Mouse (Mus musculus): ENCODE data around the gene Copg1. TPM values are rescaled to one million over a fixed set of nuclear protein-coding genes. Genes with fewer than 3 reads are reported as not detected.

Copg1 gene
- polyA plus RNA-seq (2012; rRNA removed) = 68.1 and 77.5 TPM in 2 replicates

DNA sequence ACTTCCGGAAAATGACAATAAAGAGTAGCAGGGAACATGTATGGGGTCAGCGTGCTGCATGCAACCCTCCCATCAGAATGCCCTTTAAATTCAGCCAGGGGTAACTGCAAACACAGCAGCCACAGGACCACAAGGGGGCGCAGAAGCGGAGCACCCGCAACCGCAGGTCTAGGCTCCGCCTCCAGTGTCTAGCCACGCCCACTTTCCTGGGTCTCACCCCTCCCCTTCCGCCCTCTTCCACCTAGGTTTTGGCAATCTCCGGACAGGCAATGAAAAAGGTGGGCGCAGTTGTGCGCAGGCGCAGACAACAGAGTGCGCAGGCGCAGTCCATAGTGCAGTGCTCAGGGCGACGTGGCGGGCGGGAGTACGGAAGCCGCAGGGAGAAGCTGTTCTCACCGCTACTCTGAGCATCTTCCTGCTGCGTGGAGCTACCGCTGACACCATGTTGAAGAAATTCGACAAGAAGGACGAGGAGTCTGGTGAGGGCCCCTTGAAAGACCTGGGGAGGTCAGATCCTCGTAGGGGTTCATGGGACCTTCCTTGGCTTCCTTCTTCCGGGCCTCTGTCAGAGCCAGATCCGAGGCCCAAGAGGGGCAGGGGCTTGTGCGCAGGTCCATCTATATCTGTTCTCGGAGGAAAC lies at the start of gene Copg1:
Gene Copg1 (plus strand): TSS at position 221 of the 640 bp plus-strand sequence.
- under 1% methylated on average over 31 of the region's 31 CpGs for WGBS
- peak; percentile 97 for DNase-seq (ENCODE audit: low read depth, low spot score)

DNA sequence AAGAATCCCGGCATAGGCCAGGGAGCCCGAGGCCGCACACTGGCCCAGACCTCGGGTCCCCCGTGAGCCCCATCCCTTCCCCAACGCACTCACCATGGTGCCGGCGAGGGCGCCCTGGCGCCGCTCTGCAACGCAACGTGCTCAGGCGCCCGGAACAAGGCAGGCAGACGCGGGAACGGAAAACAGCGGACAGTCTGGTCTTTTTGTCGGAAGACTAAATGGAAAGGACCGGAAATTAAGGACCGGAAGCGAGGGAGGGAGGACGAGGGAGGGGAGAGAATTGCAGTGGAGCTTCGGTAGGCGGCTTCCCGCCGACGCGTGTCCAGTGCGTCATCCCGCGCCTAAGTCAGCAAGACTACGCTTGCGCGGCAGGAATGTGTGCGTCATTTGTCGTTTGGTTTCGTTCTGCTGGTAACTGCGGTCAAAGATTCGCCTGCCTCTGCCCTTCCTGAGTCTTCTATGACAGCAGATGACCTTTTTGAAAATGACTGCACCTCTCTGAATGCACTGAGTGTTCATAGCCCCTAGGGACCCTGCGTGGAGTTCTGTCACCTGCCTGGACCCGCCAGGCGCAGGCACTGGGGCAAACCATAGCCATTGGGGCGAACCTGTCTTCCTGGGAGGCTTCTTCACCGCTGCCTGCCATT lies 48.9 kb upstream of the Copg1 start, which contains the start of gene Isy1:
Gene Isy1 (minus strand): TSS at position 248 of the 647 bp plus-strand sequence.
- DNase-seq (ENCODE audit: low read depth, low spot score) = peak; percentile 95
- under 1% methylated on average over 46 of the region's 46 CpGs for WGBS

DNA sequence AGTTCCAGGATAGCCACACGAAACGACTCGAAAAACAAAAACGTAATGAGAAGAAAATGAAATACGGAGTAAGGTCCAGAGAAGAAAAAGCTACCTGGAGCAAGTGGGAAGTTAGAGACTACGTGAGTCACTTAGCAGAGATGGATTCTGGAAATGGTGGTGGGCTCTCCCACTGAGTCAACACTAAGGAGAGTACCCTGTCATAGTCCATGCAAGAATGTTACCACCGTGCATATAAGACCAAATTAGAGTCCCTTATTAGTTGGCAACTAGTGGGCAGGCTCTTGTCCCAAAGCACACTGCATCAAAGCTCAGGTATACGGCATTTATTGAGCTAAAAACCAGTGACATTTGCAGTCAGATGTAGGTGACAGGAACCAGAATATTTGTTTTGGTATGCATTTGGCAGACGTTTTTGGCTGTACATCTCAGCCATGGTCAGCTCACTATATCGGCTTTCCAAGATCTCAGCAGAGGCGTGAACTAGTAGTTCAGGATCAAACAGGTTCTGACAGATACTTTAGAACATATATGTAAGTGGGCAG lies 47.7 kb upstream of the Copg1 start:
- DNase-seq (ENCODE audit: low read depth, low spot score) = no peak
- WGBS = 42% methylated on average over 11 of the region's 11 CpGs

DNA sequence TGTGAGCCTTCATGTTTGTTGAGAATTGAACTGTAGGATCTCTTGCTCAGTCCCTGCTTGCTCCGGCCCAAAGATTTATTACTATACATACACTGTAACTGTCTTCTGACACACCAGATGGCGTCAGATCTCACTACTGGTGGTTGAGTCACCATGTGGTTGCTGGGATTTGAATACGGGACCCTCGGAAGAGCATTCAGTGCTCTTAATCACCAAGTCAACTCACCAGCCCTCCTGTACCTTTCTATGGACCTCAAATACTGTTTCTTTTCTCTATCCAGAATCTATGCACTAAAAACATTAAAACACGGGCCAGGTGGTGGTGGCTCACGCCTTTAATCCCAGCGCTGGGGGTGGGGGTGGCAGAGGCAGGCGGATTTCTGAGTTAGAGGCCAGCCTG lies 46.0 kb upstream of the Copg1 start:
- 68% methylated on average over 8 of the region's 8 CpGs for WGBS

DNA sequence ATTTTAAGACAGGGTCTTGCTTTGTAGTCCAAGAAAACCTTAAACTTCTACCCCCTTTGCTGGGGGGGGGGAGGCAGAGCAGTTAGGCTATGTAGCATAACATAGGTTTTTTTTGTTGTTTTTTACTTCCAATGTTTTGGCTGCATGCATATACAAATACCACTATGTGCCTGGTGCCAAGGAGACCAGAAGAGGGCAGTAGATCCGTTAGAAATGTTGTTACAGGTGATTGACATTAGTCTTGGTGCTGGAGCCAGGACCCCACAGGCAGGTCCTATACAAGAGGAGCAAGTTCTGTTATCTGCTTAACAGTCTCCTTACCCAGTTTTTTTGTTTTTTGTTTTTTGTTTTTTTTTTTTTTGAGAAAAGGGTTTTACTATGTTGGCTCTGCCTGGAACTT lies 45.4 kb upstream of the Copg1 start:
- 8% methylated on average over 1 of the region's 1 CpGs for WGBS
- no peak for DNase-seq (ENCODE audit: low read depth, low spot score)

More for the DNA sequence above, 46.0 kb upstream of the Copg1 start:
- no peak for DNase-seq (ENCODE audit: low read depth, low spot score)

DNA sequence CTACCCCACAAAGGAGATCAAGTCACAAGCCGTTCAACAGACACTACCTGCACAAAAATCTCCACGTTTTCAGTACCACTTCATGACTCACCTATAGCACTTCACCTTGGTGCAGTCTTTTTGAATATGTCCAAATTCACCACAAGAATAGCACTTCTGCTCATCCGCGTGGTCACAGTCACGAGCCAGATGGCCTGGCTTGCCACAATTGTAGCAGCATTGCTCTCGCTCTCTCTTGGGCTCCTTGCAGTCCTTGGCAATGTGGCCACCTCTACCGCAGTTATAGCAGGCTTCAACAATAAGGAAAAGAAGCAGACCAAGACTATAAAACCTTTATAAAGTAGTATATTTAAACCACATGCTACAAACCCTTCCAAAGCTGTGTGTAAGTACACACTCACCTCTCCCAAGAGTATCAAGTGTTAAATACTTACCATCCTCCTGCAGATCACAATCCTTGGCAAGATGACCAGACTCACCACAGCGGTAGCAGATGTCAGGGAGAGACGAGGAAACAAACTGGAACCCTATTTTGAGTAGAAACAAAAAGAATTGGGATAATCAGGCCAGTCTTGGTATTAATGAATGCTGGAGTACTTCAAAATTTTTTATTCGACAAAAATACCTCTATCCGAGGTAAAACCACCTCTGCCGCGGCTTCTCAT lies 42.5 kb upstream of the Copg1 start:
- WGBS = 82% methylated on average over 13 of the region's 13 CpGs
- no peak for DNase-seq (ENCODE audit: low read depth, low spot score)

DNA sequence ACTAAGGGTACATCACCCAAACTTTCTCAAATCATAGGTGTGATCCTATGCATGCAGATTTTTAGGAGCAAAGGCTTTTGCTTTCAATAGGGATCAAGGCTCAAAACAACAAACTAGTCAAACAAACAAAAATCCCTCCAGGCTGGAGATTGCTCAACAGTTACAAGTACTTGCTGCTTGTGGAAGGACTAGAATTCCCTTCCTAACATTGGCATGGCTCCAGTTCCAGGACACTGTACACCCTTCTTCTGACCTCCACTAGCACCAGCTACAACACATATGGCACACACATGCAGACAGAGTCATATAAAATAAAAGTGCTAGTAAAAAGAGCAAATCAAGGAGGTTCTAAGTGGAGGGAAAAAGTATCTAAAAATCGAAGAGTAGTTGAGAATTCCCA lies 40.8 kb upstream of the Copg1 start:
- no peak for DNase-seq (ENCODE audit: low read depth, low spot score)
- WGBS = 32% methylated on average over 1 of the region's 1 CpGs

DNA sequence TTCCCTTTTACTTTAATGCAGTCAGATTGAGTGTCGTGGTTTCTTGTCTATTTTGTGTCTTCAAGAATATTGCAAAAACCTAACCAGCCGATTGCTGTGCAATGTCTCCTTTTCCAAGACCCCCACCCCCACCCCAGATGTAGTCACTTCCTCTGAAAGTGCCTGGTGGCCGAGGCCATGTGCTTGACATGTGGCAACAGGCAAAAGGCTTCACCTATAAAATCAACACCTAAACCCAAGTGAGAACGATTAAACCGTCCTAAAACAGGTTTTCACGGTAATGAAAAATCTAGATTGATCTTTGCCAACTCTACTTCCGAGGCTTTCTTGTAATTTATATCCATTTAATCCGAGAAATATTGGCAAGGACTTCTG lies 37.8 kb upstream of the Copg1 start:
- DNase-seq (ENCODE audit: low read depth, low spot score) = no peak
- WGBS = under 1% methylated on average over 8 of the region's 8 CpGs

DNA sequence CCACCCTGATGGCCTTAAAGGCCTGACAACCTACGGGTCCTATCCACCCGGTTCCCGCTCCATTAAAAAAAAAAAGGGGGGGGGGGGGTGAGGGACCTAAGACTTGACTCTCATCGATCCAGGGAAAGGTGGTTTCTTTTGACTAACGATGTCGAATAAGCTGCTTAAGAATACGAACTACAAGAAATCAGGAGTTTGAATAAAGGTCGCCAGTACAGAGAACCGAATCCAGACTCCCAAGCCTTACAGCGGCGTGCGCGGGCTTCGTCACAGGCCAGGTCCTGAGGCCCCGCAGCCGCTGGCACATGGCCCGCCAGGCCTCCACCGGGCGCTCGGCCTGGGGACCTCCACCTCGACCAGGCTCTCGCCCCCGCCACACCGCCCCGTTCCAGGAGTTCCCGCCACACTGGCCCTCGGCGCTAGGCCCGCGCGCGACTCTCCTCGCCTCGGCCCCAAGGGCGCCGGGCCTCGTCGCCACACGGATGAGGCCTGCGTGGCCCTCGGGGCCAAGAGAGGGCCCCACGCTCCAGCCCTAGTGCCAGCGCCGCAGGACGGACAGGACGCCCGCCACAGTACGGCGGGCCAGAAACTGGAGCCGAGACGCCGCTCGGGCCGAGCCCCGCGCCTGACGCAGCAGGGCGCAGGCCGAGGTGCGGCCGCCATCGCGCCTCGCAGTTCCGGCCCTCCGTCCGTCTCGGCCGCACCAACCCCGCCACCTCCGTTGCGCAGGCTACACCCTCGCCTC lies 37.3 kb upstream of the Copg1 start:
- WGBS = under 1% methylated on average over 73 of the region's 73 CpGs
- no peak for DNase-seq (ENCODE audit: low read depth, low spot score)

DNA sequence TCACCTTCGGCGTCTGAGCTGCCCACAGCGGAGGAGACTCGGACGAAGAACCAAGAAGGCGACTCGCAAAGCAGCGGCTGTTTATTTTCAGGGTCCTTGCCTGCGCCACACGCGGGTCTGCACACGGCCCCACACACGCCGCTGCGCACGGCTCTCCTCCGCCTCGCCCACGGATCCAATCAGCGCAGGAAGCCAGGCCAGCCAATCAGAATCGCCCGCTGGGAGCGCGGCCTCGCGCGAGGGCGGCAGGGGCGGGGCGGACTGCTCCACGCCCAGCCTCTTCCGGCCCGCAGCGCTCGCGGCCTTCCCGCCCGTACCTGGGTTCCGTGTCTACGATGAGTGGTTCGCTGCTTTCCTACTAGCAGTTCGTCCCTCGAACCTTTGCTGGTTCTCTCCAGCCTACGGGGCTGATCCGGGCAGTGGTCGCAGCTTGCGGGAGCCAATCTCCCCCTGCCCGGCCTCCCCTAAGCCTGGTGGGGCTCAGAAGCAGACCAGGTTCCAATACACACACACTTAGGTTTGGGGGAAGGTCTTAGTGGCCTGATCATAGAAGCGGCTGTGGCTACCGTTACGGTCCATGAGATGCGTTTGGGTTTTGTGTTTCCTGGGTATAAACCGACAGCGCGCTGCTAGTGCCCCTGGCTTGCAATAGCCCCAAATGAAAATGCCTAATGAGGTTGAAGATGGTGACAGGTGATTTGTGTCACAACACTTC lies 36.6 kb upstream of the Copg1 start, which contains the start of gene Cnbp:
Gene Cnbp (minus strand): TSS at position 207 of the 715 bp plus-strand sequence.
- peak; percentile 85 for DNase-seq (ENCODE audit: low read depth, low spot score)
- 1% methylated on average over 55 of the region's 55 CpGs for WGBS

DNA sequence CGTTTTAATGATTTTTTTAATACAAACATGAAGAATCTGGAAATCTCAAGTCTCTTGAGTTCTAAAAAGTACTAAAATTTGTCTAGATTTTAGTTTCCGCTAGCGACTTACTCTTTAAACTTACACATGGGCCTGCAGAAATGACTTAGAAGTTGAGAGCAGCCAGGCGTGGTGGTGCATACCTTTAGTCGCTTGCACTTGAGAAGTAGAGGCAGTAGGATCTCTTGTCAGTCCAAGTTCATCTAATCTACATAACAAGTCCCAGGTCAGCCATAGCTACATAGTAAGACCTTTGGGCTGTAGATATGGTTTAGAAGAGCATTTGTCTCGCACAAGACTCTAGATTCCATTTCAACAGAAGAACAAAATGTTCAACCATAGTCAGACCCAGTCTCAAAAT lies 35.7 kb upstream of the Copg1 start:
- 93% methylated on average over 6 of the region's 6 CpGs for WGBS
- no peak for DNase-seq (ENCODE audit: low read depth, low spot score)

DNA sequence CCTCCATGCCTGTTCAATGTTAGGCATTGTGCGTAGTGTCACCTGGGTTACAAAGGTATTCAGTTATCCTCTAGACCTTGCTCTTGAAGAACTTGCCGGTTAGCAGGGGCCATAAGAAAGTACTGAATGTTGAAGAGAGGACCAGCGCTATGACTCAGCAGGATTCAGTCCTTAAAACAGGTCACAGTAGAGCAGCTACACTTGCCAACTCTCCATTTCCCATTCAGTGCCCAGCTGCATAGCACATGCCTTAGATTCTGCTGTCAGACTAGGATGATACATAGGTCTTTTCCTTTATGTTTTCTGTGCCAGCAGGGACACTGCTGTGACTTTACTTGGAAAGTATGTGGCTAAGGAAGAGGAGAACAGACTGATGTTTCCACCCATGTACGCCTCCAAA lies 34.2 kb upstream of the Copg1 start:
- no peak for DNase-seq (ENCODE audit: low read depth, low spot score)
- WGBS = 83% methylated on average over 4 of the region's 4 CpGs

DNA sequence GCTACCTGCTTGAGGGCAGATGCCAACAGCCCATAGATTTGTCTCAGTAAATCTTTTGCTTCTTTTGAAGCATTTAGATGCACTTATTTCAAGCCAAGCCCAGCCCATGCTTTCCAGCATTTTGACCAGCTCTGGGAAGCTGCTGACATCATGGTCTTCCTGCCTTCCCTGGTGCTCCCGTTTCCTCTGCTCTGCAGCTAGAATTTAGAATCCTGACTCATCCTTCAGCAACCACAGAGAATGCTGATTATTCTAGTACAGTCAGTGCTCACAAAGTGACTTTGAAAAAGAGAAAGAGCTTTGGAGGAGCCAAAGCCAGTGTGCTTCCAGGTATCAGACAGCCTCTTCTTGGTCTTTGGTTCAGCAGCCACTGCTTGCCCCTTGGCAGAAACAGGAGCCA lies 30.5 kb upstream of the Copg1 start:
- WGBS = 32% methylated on average over 1 of the region's 1 CpGs

DNA sequence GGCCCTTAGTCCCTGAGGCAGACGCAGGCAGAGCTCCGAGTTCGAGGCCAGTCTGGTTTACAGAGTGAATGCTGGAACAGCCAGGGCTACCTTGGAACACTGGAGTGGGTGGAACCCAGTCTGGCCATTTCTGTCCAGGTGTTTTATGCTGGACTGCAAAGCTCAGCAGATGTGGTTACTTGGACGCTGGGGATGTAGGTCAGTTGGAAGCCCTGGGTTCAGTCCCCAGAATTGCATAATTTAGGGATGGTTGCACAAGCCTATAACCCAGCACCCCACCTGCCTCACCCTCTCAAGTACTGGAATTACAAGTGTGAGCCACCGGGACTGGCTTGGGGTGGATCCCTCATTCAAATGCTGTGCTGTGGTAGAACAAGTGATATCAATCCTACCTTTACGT lies 21.4 kb upstream of the Copg1 start:
- no peak for DNase-seq (ENCODE audit: low read depth, low spot score)
- 79% methylated on average over 6 of the region's 6 CpGs for WGBS

More for the DNA sequence above, 30.5 kb upstream of the Copg1 start:
- DNase-seq (ENCODE audit: low read depth, low spot score) = no peak

DNA sequence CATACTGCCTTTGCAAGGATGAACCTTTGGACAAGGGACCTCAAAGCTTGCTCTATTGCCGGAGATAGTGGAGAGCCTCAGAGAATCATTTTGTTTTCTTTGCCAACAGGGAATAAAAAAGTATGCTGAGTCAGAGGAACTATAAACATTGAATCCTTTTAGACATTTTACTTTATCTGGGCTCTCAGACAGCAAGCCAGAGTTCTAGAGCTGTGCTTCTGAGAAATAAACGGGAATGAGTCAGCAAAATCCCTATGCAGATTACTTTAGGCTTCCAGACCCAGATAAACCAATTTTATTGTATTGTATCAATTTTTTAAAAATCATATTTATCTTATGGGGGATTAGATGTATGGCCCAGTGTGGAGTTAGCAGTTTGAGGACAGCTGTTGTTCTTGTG lies 20.4 kb upstream of the Copg1 start:
- DNase-seq (ENCODE audit: low read depth, low spot score) = no peak
- 32% methylated on average over 2 of the region's 2 CpGs for WGBS

DNA sequence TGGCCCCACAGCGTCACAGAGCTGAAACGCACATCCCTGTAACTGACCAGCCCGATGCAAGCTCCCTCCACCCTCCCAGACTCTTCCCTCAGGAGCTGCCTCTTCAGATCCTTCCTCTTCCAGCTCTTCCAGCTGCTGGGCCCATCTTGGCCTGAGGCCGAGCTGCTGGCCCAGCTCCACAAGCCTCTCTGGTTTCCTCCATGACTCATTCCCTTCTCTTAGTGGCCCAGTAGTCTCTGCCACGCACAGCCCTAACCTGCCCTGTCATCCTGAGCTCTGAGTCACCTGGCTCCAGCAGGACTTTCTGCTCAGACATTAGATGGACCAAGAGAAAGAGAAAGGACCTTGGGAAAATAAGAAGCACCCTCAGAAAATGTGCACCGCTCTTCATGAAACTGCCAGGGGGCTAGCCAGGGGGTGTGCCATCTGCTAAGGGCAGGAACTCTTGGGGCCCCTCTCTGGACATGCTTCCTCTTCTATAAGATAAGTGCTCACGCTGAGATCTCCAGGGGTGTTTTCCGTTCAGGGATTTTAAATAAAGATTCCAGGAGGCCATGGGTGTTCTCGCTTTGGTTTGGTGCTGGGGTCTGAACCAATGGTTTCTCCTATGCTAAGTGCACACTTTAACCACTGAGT lies 18.6 kb upstream of the Copg1 start:
- WGBS = 22% methylated on average over 9 of the region's 9 CpGs
- peak; percentile 84 for DNase-seq (ENCODE audit: low read depth, low spot score)

DNA sequence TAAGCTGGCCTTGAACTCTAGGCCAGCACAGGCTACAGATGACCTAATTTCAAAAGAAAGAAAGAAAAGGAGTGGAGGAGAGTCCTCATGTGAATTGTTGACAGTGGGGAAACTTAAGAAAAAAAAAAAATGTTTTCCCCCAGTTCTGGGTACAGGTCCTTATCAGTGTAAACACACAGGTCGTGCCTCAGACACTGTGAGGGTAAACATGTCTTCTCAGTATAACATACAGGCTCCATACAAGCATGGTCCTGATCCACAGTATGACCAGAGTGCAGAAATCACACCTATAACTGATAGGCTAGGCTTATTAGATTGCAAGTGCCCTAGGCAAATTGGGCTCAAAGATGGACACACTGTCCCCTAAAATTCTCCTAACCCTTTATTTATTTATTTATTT lies 17.2 kb upstream of the Copg1 start:
- 27% methylated on average over 1 of the region's 1 CpGs for WGBS
- DNase-seq (ENCODE audit: low read depth, low spot score) = no peak

DNA sequence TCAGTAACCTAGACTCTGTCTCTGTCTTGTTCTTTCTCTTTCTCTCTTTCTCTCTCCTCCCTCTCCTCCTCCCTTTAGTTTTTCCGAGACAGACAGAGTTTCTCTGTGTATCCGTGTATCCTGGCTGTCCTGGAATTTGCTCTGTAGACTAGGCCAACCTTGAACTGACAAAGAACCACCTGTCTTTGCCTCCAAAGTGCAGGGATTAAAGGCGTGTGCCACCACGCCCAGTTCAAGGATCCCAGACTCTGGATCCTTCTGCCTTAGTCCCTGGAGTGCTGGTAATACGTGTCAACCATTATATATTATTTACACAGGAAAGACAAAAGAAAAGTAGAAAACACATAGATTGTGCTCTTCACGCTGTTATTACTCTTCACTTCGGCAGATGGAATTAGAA lies 16.4 kb upstream of the Copg1 start:
- DNase-seq (ENCODE audit: low read depth, low spot score) = no peak
- WGBS = 35% methylated on average over 7 of the region's 7 CpGs

DNA sequence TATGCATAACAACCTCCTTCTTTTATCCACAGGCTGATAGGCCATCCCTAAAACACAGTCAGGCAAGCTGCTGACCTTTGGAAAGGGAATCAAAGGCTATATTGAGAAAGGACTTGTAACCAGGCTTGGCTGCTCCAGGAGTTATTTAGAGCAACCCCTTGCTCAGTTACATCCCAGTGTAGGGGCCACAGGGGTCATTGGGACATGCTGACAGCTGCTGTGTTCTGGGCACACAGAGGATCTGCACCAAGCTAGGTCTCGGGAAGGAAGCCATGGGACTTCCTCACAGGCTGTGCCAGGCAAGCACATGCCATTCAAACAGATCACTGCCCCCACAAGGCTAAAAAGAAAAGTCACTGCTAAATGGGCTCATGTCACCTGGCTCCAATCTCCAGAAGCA lies 14.5 kb upstream of the Copg1 start:
- no peak for DNase-seq (ENCODE audit: low read depth, low spot score)
- WGBS = 60% methylated on average over 1 of the region's 1 CpGs
